In genomic region chr9:103366356-103366755, GRCm38 (mm10) we compare ENCODE assay signal across 8 mouse cellular contexts. TPM values are rescaled to one million over a fixed set of nuclear protein-coding genes. Genes with fewer than 3 reads are reported as not detected.
DNase-seq lines count a peak whose midpoint lies in the region; ATAC-seq and TF ChIP-seq lines count a peak whose summit lies in the region.

No protein-coding gene starts in this region.

- peak overlapping the region; percentile 43 for H3K4me3 ChIP-seq in lung, embryonic 16.5 days (ENCODE audit: low read length)
- peak overlapping the region; percentile 17 for H3K4me3 ChIP-seq in forebrain, embryonic 11.5 days (ENCODE audit: low read depth, low read length)
- H3K4me3 ChIP-seq in limb, embryonic 12.5 days (replicated peaks), result peak overlapping the region; percentile 92
- H3K4me3 ChIP-seq in small intestine, adult 2 months (ENCODE audit: low read depth, low read length), result peak overlapping the region; percentile 25; the same call in 1 of the 2 replicates

- H3K27me3 ChIP-seq in lung, embryonic 16.5 days (ENCODE audit: control insufficient read depth, insufficient read depth, low read depth, low read length), result no peaks in the 10 kb centered on the region
- H3K27me3 ChIP-seq in forebrain, embryonic 11.5 days (ENCODE audit: control insufficient read depth, insufficient read depth, low read length), result no peaks in the 10 kb centered on the region
- H3K27me3 ChIP-seq in limb, embryonic 12.5 days, result no peaks in the 10 kb centered on the region
- no peaks in the 10 kb centered on the region for H3K27me3 ChIP-seq in small intestine, adult 2 months (ENCODE audit: control insufficient read depth, insufficient read depth, low read length)

- H3K4me2 ChIP-seq in lung, embryonic 16.5 days (ENCODE audit: low read depth, low read length), result peak overlapping the region; percentile 68
- peak overlapping the region; percentile 53 for H3K4me2 ChIP-seq in forebrain, embryonic 11.5 days (ENCODE audit: low read depth, low read length, severe bottlenecking)
- H3K4me2 ChIP-seq in limb, embryonic 12.5 days, result peak overlapping the region; percentile 58

- H3K9me3 ChIP-seq in lung, embryonic 16.5 days (ENCODE audit: control insufficient read depth, low read length), result no peaks in the 10 kb centered on the region
- H3K9me3 ChIP-seq in forebrain, embryonic 11.5 days (ENCODE audit: control insufficient read depth, low read length), result no peaks in the 10 kb centered on the region
- no peaks in the 10 kb centered on the region for H3K9me3 ChIP-seq in limb, embryonic 12.5 days

- 41% methylated on average over 9 of the region's 9 CpGs for WGBS in lung, embryonic 16.5 days
- 57% methylated on average over 9 of the region's 9 CpGs for WGBS in forebrain, embryonic 11.5 days
- WGBS in limb, embryonic 12.5 days, result 62% methylated on average over 9 of the region's 9 CpGs
- WGBS in small intestine, adult 2 months, result 48% methylated on average over 9 of the region's 9 CpGs

- no peak for TF ChIP-seq POLR2A in small intestine, adult 2 months (IDR thresholded peaks at IDR 0.05; ENCODE audit: low read depth, low read length)

- H3K4me1 ChIP-seq in lung, embryonic 16.5 days (replicated peaks; ENCODE audit: control insufficient read depth, insufficient read depth, low read length), result peaks cover 18% of the 10 kb centered on the region
- peaks cover 3% of the 10 kb centered on the region for H3K4me1 ChIP-seq in forebrain, embryonic 11.5 days (replicated peaks; ENCODE audit: control insufficient read depth, insufficient read depth, low read length)
- peaks cover 23% of the 10 kb centered on the region for H3K4me1 ChIP-seq in limb, embryonic 12.5 days (replicated peaks)
- peaks cover 5% of the 10 kb centered on the region; the same call in 1 of the 2 replicates for H3K4me1 ChIP-seq in small intestine, adult 2 months (ENCODE audit: control insufficient read depth, insufficient read depth, insufficient read length, low read length)

- no peak for ATAC-seq in lung, embryonic 16.5 days (ENCODE audit: low read depth)
- ATAC-seq in forebrain, embryonic 11.5 days (replicated peaks; ENCODE audit: low FRiP score), result no peak
- no peak for ATAC-seq in limb, embryonic 12.5 days (ENCODE audit: insufficient number of reproducible peaks, insufficient read depth, low FRiP score, low TSS enrichment, low read depth)

- no peak for TF ChIP-seq CTCF in small intestine, adult 2 months (IDR thresholded peaks at IDR 0.05; ENCODE audit: extremely low read depth, insufficient read length, insufficient replicate concordance, low read depth, low read length)

- peaks cover 6% of the 10 kb centered on the region for H3K36me3 ChIP-seq in lung, embryonic 16.5 days (ENCODE audit: control insufficient read depth, insufficient read depth, low read length)
- no peaks in the 10 kb centered on the region for H3K36me3 ChIP-seq in forebrain, embryonic 11.5 days (ENCODE audit: control insufficient read depth, insufficient read depth, low read length)
- H3K36me3 ChIP-seq in limb, embryonic 12.5 days, result peaks cover 20% of the 10 kb centered on the region
- H3K36me3 ChIP-seq in small intestine, adult 2 months (ENCODE audit: control insufficient read depth, insufficient read depth, low read length), result peaks cover 4% of the 10 kb centered on the region; the same call in 1 of the 2 replicates

- intact Hi-C loops in gastrocnemius, postnatal 36 days (cut with DNase I), result loop anchor here (5.0 kb wide), 1 partner anchor 61 kb away; no protein-coding TSS in a partner anchor

- H3K27ac ChIP-seq in lung, embryonic 16.5 days (ENCODE audit: low read length), result peak overlapping the region; percentile 87
- H3K27ac ChIP-seq in forebrain, embryonic 11.5 days (ENCODE audit: low read depth, low read length), result peak overlapping the region; percentile 37; the same call in 1 of the 2 replicates
- peak overlapping the region; percentile 64 for H3K27ac ChIP-seq in limb, embryonic 12.5 days
- H3K27ac ChIP-seq in small intestine, adult 2 months (ENCODE audit: insufficient read depth, low read depth, low read length), result peak overlapping the region; percentile 51

- DNase-seq in lung, adult 18-20 months, result no peak
- no peak for DNase-seq in forebrain, embryonic 11.5 days (ENCODE audit: low spot score)
- no peak for DNase-seq in thymus, postnatal 10 days (ENCODE audit: low spot score in 2 of 2)
- no peak for DNase-seq in spleen, adult 12 weeks (ENCODE audit: low spot score)
- no peak for DNase-seq in gastrocnemius, postnatal 36 days

- peak overlapping the region; percentile 64 for H3K9ac ChIP-seq in lung, embryonic 16.5 days (ENCODE audit: low read length)
- peak overlapping the region; percentile 47; the same call in 1 of the 2 replicates for H3K9ac ChIP-seq in forebrain, embryonic 11.5 days (ENCODE audit: low read length)
- no peak overlapping the region for H3K9ac ChIP-seq in limb, embryonic 12.5 days (replicated peaks)

RNA-seq across cellular contexts. Expression of gene Cdv3, which starts 0.7 kb away (rescaled TPM):
- polyA plus RNA-seq in lung, embryonic 16.5 days (2015; fragmentation: Nextera tagmentation; extraction: Ambion mirVana), result 88.8 and 92.7 TPM in 2 replicates
- 150 and 153 TPM in 2 replicates for polyA plus RNA-seq in forebrain, embryonic 11.5 days (2014; fragmentation: Nextera tagmentation; extraction: Ambion mirVana)
- polyA plus RNA-seq in limb, embryonic 12.5 days (2016; fragmentation: Nextera tagmentation; extraction: Ambion mirVana), result 109 and 114 TPM in 2 replicates
- polyA plus RNA-seq in small intestine, adult 2 months (2012; rRNA removed), result 24.4 and 60.1 TPM in 2 replicates
- total RNA-seq in gastrocnemius, postnatal 36 days (2021), result 100 to 1,000 TPM; 162 to 200 TPM

Comparison
In these comparisons a context has a peak if more than half of its experiments do, and no peak if none do; other contexts are left out.
1. H3K27ac ChIP-seq: peak in every context shown above with its lines; median percentile 87 in lung, embryonic 16.5 days; 64 in limb, embryonic 12.5 days; 51 in small intestine, adult 2 months; 37 in forebrain, embryonic 11.5 days.
2. H3K4me3 ChIP-seq: peak in every context shown above with its lines; median percentile 92 in limb, embryonic 12.5 days; 43 in lung, embryonic 16.5 days; 25 in small intestine, adult 2 months; 17 in forebrain, embryonic 11.5 days.